Comparison of ENCODE assay signal across 16 mouse cellular contexts in the genomic region with DNA sequence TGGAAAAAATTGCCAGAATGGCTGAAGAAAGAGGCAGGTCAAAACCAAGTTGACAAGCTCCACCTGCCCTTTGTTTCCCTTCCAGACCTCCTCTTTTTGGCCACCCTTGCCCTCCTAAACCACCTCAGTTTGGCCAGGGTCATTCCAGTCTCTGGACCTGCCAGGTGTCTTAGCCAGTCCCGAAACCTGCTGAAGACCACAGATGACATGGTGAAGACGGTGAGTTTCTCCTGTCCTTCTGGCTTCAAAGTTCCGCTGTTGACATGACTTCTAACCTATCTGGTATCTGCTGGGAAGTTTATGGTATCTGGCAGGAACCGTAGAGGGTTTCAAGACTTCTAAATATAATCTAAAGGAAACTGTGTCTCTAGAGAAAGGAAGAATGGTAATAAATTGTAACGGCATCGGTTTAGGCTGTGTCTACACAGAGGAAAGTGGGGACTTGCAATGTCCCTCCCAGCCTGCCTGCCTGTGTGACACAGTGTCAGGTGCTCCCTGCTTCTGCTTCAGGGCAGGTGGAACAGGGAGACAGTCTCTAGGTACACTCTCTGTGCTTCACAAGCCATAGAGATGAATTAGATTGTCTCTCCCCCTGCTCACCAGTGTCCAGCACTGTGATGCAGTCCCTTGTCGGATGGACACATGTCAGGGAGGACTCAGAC. TPM values are rescaled to one million over a fixed set of nuclear protein-coding genes. Genes with fewer than 3 reads are reported as not detected.
DNase-seq lines count a peak whose midpoint lies in the region; ATAC-seq and TF ChIP-seq lines count a peak whose summit lies in the region.
"Had no signal": no experiment of that assay in that cellular context is flagged by ENCODE, and none has a peak within 500 bp of the region (broad histone marks: within the 10 kb centered on the region; RNA-seq: fewer than 3 reads in every experiment).

No protein-coding gene starts in this region.

- no peaks in the 10 kb centered on the region for H3K36me3 ChIP-seq in heart, embryonic 15.5 days
- no peaks in the 10 kb centered on the region for H3K36me3 ChIP-seq in lung, postnatal 0 days (ENCODE audit: insufficient read depth, low read length)
- H3K36me3 ChIP-seq: embryonic facial prominence, embryonic 13.5 days; hindbrain, embryonic 10.5 days; neural tube, embryonic 13.5 days; stomach, embryonic 15.5 days had no signal

- no peaks in the 10 kb centered on the region for H3K27me3 ChIP-seq in heart, embryonic 15.5 days
- H3K27me3 ChIP-seq in lung, postnatal 0 days (replicated peaks; ENCODE audit: insufficient read depth, low read length) = no peaks in the 10 kb centered on the region
- H3K27me3 ChIP-seq: embryonic facial prominence, embryonic 13.5 days; neural tube, embryonic 13.5 days; stomach, embryonic 15.5 days had no signal

- 57% methylated on average over 7 of the region's 7 CpGs for WGBS in heart, embryonic 15.5 days
- WGBS in lung, postnatal 0 days = 41% methylated on average over 7 of the region's 7 CpGs

- peak overlapping the region; percentile 50 for H3K4me2 ChIP-seq in heart, embryonic 15.5 days
- H3K4me2 ChIP-seq in lung, postnatal 0 days (replicated peaks; ENCODE audit: low read depth, low read length) = peak overlapping the region; percentile 27; the same call in 1 of the 2 replicates
- H3K4me2 ChIP-seq: embryonic facial prominence, embryonic 13.5 days; neural tube, embryonic 13.5 days had no signal

- TF ChIP-seq CTCF in lung, postnatal 0 days (IDR thresholded peaks at IDR 0.05) = no peak

- no peak overlapping the region for H3K4me3 ChIP-seq in heart, embryonic 15.5 days
- no peak overlapping the region for H3K4me3 ChIP-seq in lung, postnatal 0 days (ENCODE audit: low read depth, low read length)
- H3K4me3 ChIP-seq: embryonic facial prominence, embryonic 13.5 days; hindbrain, embryonic 10.5 days; neural tube, embryonic 13.5 days; stomach, embryonic 15.5 days had no signal

- no peak for DNase-seq in heart, postnatal 4 days
- DNase-seq in lung, postnatal 0 days (ENCODE audit: low spot score) = no peak
- no peak for DNase-seq in lung, postnatal 36 days
- no peak for DNase-seq in urinary bladder, adult 18-20 months (ENCODE audit: low spot score in 2 of 2)
- DNase-seq: cerebellum, adult 8-10 months; kidney, adult 2 months; layer of hippocampus, postnatal 36 days; midbrain, embryonic 14.5 days had no signal

- no peak overlapping the region for H3K9ac ChIP-seq in heart, embryonic 15.5 days
- H3K9ac ChIP-seq in lung, postnatal 0 days (replicated peaks; ENCODE audit: low read depth) = no peak overlapping the region
- H3K9ac ChIP-seq: embryonic facial prominence, embryonic 13.5 days; neural tube, embryonic 13.5 days; stomach, embryonic 15.5 days had no signal

- ATAC-seq in heart, embryonic 15.5 days (replicated peaks; ENCODE audit: insufficient number of reproducible peaks, insufficient read depth, low FRiP score, low read depth) = no peak
- peak; percentile 29; the same call in 1 of the 2 replicates for ATAC-seq in lung, postnatal 0 days
- peak; percentile 46 for ATAC-seq in common myeloid progenitor, adult 5-6 weeks (replicated peaks; ENCODE audit: low read depth, poor library complexity, severe bottlenecking)
- ATAC-seq in megakaryocyte progenitor cell, adult 5-6 weeks (replicated peaks; ENCODE audit: poor library complexity) = peak; percentile 33
- ATAC-seq: forebrain, embryonic 14.5 days had no signal

- H3K27ac ChIP-seq in heart, embryonic 15.5 days = no peak overlapping the region
- H3K27ac ChIP-seq in lung, postnatal 0 days (ENCODE audit: low read length) = peak overlapping the region; percentile 71; the same call in 1 of the 2 replicates
- H3K27ac ChIP-seq: embryonic facial prominence, embryonic 13.5 days; hindbrain, embryonic 10.5 days; neural tube, embryonic 13.5 days; stomach, embryonic 15.5 days had no signal

- no peaks in the 10 kb centered on the region for H3K9me3 ChIP-seq in heart, embryonic 15.5 days (replicated peaks)
- H3K9me3 ChIP-seq in lung, postnatal 0 days (ENCODE audit: low read length) = no peaks in the 10 kb centered on the region
- H3K9me3 ChIP-seq: embryonic facial prominence, embryonic 13.5 days; hindbrain, embryonic 10.5 days; neural tube, embryonic 13.5 days; stomach, embryonic 15.5 days had no signal

- TF ChIP-seq EP300 in lung, postnatal 0 days (IDR thresholded peaks at IDR 0.05) = no peak

- H3K4me1 ChIP-seq in heart, embryonic 15.5 days (replicated peaks) = no peaks in the 10 kb centered on the region; the same call in 1 of the 2 replicates
- H3K4me1 ChIP-seq in lung, postnatal 0 days (ENCODE audit: insufficient read depth, low read depth, low read length) = no peaks in the 10 kb centered on the region
- H3K4me1 ChIP-seq: stomach, embryonic 15.5 days had no signal

RNA-seq across cellular contexts. Expression of a gene that starts 1.6 kb away (rescaled TPM):
- polyA plus RNA-seq in heart, embryonic 15.5 days (2015; fragmentation: Nextera tagmentation; extraction: Ambion mirVana) = 0.15 TPM in 1 of 2 replicates, not detected in the other
- total RNA-seq in heart, postnatal 4 days (2021) = under 1 TPM in 1 of 2 experiments, not detected in 1; 0.20 TPM
- polyA plus RNA-seq in lung, postnatal 0 days (2015; fragmentation: Nextera tagmentation; extraction: Ambion mirVana) = 1.4 TPM in 2 replicates
- 55.4 and 71.9 TPM in 2 replicates for total RNA-seq in common myeloid progenitor, adult 5-6 weeks (2017)
- total RNA-seq in megakaryocyte progenitor cell, adult 5-6 weeks (2015) = 41.2 and 51.4 TPM in 2 replicates
- 30.2 and 46.1 TPM in 2 replicates for total RNA-seq in megakaryocyte progenitor cell, adult 5-6 weeks (2017)
- polyA plus RNA-seq: midbrain, embryonic 14.5 days; neural tube, embryonic 13.5 days had no signal

Comparison
In these comparisons a context has a peak if more than half of its experiments do, and no peak if none do; other contexts are left out.
1. RNA of a gene that starts 1.6 kb away (total RNA-seq): 55.4 to 71.9 TPM in common myeloid progenitor, adult 5-6 weeks and 30.2 to 51.4 TPM in megakaryocyte progenitor cell, adult 5-6 weeks; 0.20 TPM in heart, postnatal 4 days; every median in the first group is over 10 times any median in the second.